Mouse (Mus musculus) midbrain, postnatal 0 days (tissue): ENCODE results near the gene Tarsl2. TPM values are rescaled to one million over a fixed set of nuclear protein-coding genes. Genes with fewer than 3 reads are reported as not detected.

Source experiments
- ATAC-seq: fragments of 200-750 bp; cut with Nextera tagmentation; 2 replicates; pipeline ENCODE4 v1.8.0; 2017; ENCODE audit warnings: moderate number of reproducible peaks, mild to moderate bottlenecking, moderate TSS enrichment, moderate library complexity; ENCODE audit not compliant: low FRiP score
- DNase-seq: peaks from one replicate; pipeline ENCODE4 v3.0.0-alpha.2; 2015; ENCODE audit warnings: low spot score
- H3K27ac ChIP-seq: fragments of 300-500 bp; sonication (generic); 2 replicates; pipeline ENCODE4 v1.5.1; 2014; ENCODE audit warnings: low read depth, mild to moderate bottlenecking, low read length, mixed read lengths
- H3K27me3 ChIP-seq: fragments of 300-500 bp; sonication (generic); 2 replicates; pipeline ENCODE4 v1.6.1; 2014; ENCODE audit warnings: low read length, control low read depth, mixed read lengths; ENCODE audit not compliant: insufficient read depth
- H3K36me3 ChIP-seq: fragments of 300-500 bp; sonication (generic); 2 replicates; pipeline ENCODE4 v1.6.1; 2014; ENCODE audit warnings: low read length, control low read depth, mixed read lengths; ENCODE audit not compliant: insufficient read depth
- H3K4me1 ChIP-seq: fragments of 300-500 bp; sonication (generic); 2 replicates; pipeline ENCODE4 v1.6.1; 2014; ENCODE audit warnings: mild to moderate bottlenecking, control low read depth, antibody characterized with exemption, low read length, mixed read lengths; ENCODE audit not compliant: insufficient read depth
- H3K4me2 ChIP-seq: fragments of 300-500 bp; sonication (generic); 2 replicates; pipeline ENCODE4 v1.6.1; 2014; ENCODE audit warnings: low read depth, mild to moderate bottlenecking, low read length, mixed read lengths; ENCODE audit not compliant: poor library complexity, severe bottlenecking
- H3K4me3 ChIP-seq: fragments of 300-500 bp; sonication (generic); 2 replicates; pipeline ENCODE4 v1.5.1; 2014; ENCODE audit warnings: low read depth, mild to moderate bottlenecking, low read length, moderate library complexity
- H3K9ac ChIP-seq: fragments of 300-500 bp; sonication (generic); replicated peaks from 2 replicates; pipeline ENCODE4 v1.6.1; 2014; ENCODE audit warnings: mild to moderate bottlenecking, low read length, moderate library complexity, mixed read lengths; ENCODE audit not compliant: poor library complexity, severe bottlenecking
- H3K9me3 ChIP-seq: fragments of 300-500 bp; sonication (generic); 2 replicates; pipeline ENCODE4 v1.6.1; 2016; ENCODE audit warnings: low read length, control low read depth
- CTCF ChIP-seq: IDR thresholded peaks from 2 replicates; pipeline ENCODE4 v1.5.1; 2016; ENCODE audit warnings: antibody characterized with exemption, mild to moderate bottlenecking
- WGBS: fragments of 180-500 bp; shearing (Covaris S2); extraction: QIAGEN DNeasy Blood & Tissue Kit; methylation state at CpG from one replicate; pipeline ENCODE4 v1.1.7; 2014; 5-methylcytosine and 5-hydroxymethylcytosine counted together
- polyA plus RNA-seq: library from polyadenylated mRNA; unstranded; fragments of >200 nt; fragmentation: Nextera tagmentation; extraction: Ambion mirVana; gene quantifications from 2 replicates; pipeline ENCODE4 v1.2.1, GENCODE M21; 2015
- total RNA-seq: library from RNA; depleted of rRNA; stranded (reverse); fragments of >200 nt; gene quantifications from 2 replicates; pipeline ENCODE4 v1.2.3, GENCODE M21; 2014; rRNA removed

The Tarsl2 gene
- total RNA-seq (19.7 and 22.8 TPM in 2 replicates), polyA plus RNA-seq (20.0 and 22.5 TPM in 2 replicates)

DNA sequence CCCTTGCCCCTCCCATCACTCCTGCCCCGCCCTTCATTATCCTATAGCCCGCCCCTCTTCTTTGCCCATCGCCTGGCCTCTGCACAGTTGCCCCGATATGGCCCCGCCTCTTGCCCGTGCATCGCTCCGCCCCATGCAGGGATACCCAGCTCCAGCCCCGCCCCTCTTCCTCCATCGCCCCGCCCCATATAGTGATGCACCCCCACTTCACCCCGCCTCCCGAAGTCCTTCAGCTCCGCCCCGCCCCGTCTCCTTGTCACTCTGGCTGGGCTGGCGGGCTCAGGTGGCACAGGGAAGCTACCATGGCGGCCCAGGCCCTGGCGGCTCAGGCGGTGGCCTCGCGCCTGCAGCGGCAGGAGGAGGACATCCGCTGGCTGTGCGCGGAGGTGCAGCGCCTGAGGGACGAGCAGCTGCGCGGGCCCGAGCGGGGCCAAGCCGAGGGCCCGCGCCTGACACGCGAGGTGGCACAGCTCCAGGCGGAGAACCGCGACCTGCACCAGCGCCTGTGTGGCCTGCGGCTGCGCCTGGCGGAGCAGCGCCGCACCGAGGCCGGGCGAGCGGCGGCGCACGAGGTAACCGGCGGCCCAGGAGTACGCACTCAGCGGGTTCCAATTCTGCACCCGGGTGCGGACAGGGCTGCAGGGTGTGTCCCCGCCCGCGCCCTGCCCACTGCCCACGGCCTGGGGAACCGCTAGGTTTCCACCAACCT is at the start of gene Tarsl2:
Gene Tarsl2 (plus strand): TSS at position 256 of the 709 bp plus-strand sequence.
- Histone ChIP-seq H3K9ac (peak within 1 kb of the TSS; percentile 71), H3K27me3 (no peaks in the 10 kb centered on the region), H3K9me3 (no peaks in the 10 kb centered on the region), H3K4me1 (peaks cover 2% of the 10 kb centered on the region; the same call in 1 of the 2 replicates), H3K4me3 (peak within 1 kb of the TSS; percentile 63), H3K27ac (peak within 1 kb of the TSS; percentile 84), H3K36me3 (peaks cover 2% of the 10 kb centered on the region; the same call in 1 of the 2 replicates), H3K4me2 (peak within 1 kb of the TSS; percentile 76)
- TF ChIP-seq CTCF: peak; percentile 52
- ATAC-seq (peak; percentile 96), DNase-seq (peak; percentile 95)
- WGBS: 1% methylated on average over 63 of the region's 64 CpGs

- H3K27me3 ChIP-seq: no peaks in the 10 kb centered on the region
- 74% methylated on average over 3 of the region's 3 CpGs for WGBS
- H3K9ac ChIP-seq: no peak overlapping the region
- H3K4me2 ChIP-seq: no peak overlapping the region
- no peak overlapping the region for H3K27ac ChIP-seq
- no peak for TF ChIP-seq CTCF
- no peak overlapping the region for H3K4me3 ChIP-seq
- DNase-seq (peak; percentile 9), ATAC-seq (no peak)
- H3K9me3 ChIP-seq: no peaks in the 10 kb centered on the region
- H3K36me3 ChIP-seq: no peaks in the 10 kb centered on the region
- peaks cover 5% of the 10 kb centered on the region for H3K4me1 ChIP-seq
Measured at GRCm38 (mm10) chr7:65606124-65606523, 38.6 kb upstream of the Tarsl2 start.

GRCm38 (mm10) chr7:65607003-65607402 is 37.7 kb upstream of the Tarsl2 start:
- H3K4me1 ChIP-seq: peaks cover 5% of the 10 kb centered on the region
- peak; percentile 49 for DNase-seq
- no peak overlapping the region for H3K9ac ChIP-seq
- no peaks in the 10 kb centered on the region for H3K27me3 ChIP-seq
- no peak overlapping the region for H3K4me2 ChIP-seq
- H3K36me3 ChIP-seq: no peaks in the 10 kb centered on the region
- WGBS: 52% methylated on average over 5 of the region's 5 CpGs
- H3K9me3 ChIP-seq: no peaks in the 10 kb centered on the region
- no peak overlapping the region for H3K4me3 ChIP-seq
- TF ChIP-seq CTCF: no peak
- H3K27ac ChIP-seq: no peak overlapping the region
- ATAC-seq: no peak

DNA sequence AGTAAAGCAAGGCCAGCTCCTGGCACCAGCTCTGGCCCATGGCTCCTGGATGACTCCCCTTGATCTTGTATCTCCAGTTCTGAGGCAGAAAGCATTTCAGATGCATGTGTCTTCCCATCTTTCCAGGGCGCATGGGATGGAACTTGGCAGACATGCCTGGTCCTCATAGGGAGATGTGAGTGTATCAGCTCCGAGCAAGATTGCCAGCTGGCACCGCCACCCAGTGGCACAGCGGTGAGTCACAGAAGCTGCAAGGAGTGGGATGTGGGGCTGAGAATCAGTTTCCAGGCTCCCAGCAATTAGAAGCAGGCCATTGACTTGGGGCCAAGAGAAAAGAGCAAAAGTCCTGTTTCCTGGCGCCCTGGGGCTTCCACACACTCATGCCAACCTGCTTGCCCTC is 34.5 kb upstream of the Tarsl2 start:
- no peak overlapping the region for H3K9ac ChIP-seq
- H3K27ac ChIP-seq: no peak overlapping the region
- ATAC-seq (no peak), DNase-seq (peak; percentile 92)
- no peaks in the 10 kb centered on the region for H3K9me3 ChIP-seq
- no peak overlapping the region for H3K4me3 ChIP-seq
- H3K4me2 ChIP-seq: no peak overlapping the region
- peaks cover 5% of the 10 kb centered on the region for H3K4me1 ChIP-seq
- 68% methylated on average over 5 of the region's 5 CpGs for WGBS
- no peaks in the 10 kb centered on the region for H3K36me3 ChIP-seq
- peak; percentile 76 for TF ChIP-seq CTCF
- no peaks in the 10 kb centered on the region for H3K27me3 ChIP-seq

GRCm38 (mm10) chr7:65610673-65611072 is 34.0 kb upstream of the Tarsl2 start:
- Histone ChIP-seq H3K27me3 (no peaks in the 10 kb centered on the region), H3K9me3 (no peaks in the 10 kb centered on the region), H3K4me2 (no peak overlapping the region), H3K9ac (no peak overlapping the region), H3K36me3 (no peaks in the 10 kb centered on the region), H3K4me1 (peaks cover 5% of the 10 kb centered on the region), H3K27ac (no peak overlapping the region), H3K4me3 (no peak overlapping the region)
- ATAC-seq: no peak
- no peak for TF ChIP-seq CTCF
- 75% methylated on average over 8 of the region's 8 CpGs for WGBS
- DNase-seq: no peak

GRCm38 (mm10) chr7:65611298-65611697 is 33.4 kb upstream of the Tarsl2 start:
- Histone ChIP-seq H3K9ac (no peak overlapping the region), H3K36me3 (no peaks in the 10 kb centered on the region), H3K27ac (no peak overlapping the region), H3K27me3 (no peaks in the 10 kb centered on the region), H3K4me3 (no peak overlapping the region), H3K4me2 (no peak overlapping the region), H3K9me3 (no peaks in the 10 kb centered on the region), H3K4me1 (peaks cover 5% of the 10 kb centered on the region)
- DNase-seq: no peak
- ATAC-seq: no peak
- TF ChIP-seq CTCF: no peak
- WGBS: 86% methylated on average over 3 of the region's 3 CpGs
